Mouse (Mus musculus) mature B cell (primary cell): ENCODE data around the gene Rassf1.

Experiments
- in situ Hi-C: fragments of 300-500 bp; cut with MboI; formaldehyde crosslinking; loops from 2 replicates; pipeline ENCODE4 v1.14.3; 2019

Gene Rassf1

GRCm38 (mm10) chr9:107603251-107603650 lies 51.9 kb downstream of the Rassf1 start:
- in situ Hi-C loops, result no loop called here

- in situ Hi-C loops, result no loop called here
Measured at GRCm38 (mm10) chr9:107605041-107605661, 53.8 kb downstream of the Rassf1 start.

- in situ Hi-C loops, result no loop called here
Measured at GRCm38 (mm10) chr9:107606591-107606990, 55.2 kb downstream of the Rassf1 start.

GRCm38 (mm10) chr9:107607036-107607435 lies 55.7 kb downstream of the Rassf1 start:
- in situ Hi-C loops, result no loop called here

- in situ Hi-C loops, result no loop called here
Measured at GRCm38 (mm10) chr9:107607653-107608245, 56.4 kb downstream of the Rassf1 start.

GRCm38 (mm10) chr9:107608741-107609432 lies 57.5 kb downstream of the Rassf1 start, which contains the start of gene Sema3b:
TSS of gene Sema3b (minus strand) at chr9:107609229.
- in situ Hi-C loops, result no loop called here

GRCm38 (mm10) chr9:107609433-107609830 lies 58.1 kb downstream of the Rassf1 start:
- in situ Hi-C loops, result no loop called here

- in situ Hi-C loops, result no loop called here
Measured at GRCm38 (mm10) chr9:107611456-107612190, 60.3 kb downstream of the Rassf1 start.
